ENCODE assay signal across 8 mouse cellular contexts in the genomic region with DNA sequence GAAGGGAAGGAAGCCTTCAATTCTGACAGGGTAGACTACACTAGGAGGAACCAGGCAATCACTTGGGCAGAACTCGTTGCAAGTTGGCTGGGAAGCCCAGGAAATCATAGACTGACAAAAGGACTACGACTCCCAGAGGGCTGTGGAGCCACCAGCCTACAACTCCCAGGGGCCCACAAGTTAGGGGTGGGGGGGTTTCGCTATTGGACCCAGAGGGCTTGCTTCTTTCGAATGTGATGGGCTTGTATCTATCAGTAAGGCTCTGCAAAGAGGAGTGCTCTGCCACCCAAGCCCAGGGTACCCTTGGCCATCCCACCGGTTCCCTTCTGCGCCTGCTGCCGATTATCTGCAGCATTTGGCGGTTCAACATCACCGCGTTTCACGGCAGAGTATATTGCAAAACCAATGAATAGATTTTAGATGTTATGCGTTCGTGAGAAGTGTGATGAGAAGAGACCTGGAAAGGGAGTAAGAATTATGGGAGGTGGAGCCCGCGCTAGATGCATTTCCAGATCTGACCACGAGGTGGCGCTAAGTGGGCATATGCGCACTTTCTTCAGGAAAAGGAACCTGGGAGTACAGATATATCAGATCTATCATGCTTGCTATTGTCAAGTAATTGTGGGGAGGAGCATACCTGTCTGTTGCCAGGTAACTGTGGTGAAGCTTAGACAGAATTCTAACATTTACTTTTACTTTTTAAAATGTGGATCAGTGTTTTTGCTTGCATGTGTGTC. TPM values are rescaled to one million over a fixed set of nuclear protein-coding genes. Genes with fewer than 3 reads are reported as not detected.
DNase-seq lines count a peak whose midpoint lies in the region; ATAC-seq lines count a peak whose summit lies in the region.

No protein-coding gene starts in this region.

- H3K4me3 ChIP-seq in hindbrain, embryonic 11.5 days (ENCODE audit: low read depth, low read length): peak overlapping the region; percentile 14; the same call in 1 of the 2 replicates
- H3K4me3 ChIP-seq in lung, embryonic 16.5 days (ENCODE audit: low read length): peak overlapping the region; percentile 36

- DNase-seq in Muller cell, postnatal 12 days (ENCODE audit: inconsistent ontology term): peak; percentile 58
- peak; percentile 85 for DNase-seq in cerebellum, adult 9-10 months
- DNase-seq in frontal cortex, adult 2 months (ENCODE audit: extremely low spot score in 1 of 2, low spot score in 1 of 2): peak; percentile 72 to 94
- DNase-seq in hindbrain, embryonic 11.5 days (ENCODE audit: low spot score): peak; percentile 84
- peak; percentile 77 for DNase-seq in layer of hippocampus, adult 9-11 months
- peak; percentile 69 for DNase-seq in ovary, postnatal 36 days (ENCODE audit: low spot score)
- peak; percentile 63 for DNase-seq in thymus, postnatal 14 days

- H3K27me3 ChIP-seq in hindbrain, embryonic 11.5 days (ENCODE audit: control insufficient read depth, insufficient read depth, low read length): no peaks in the 10 kb centered on the region
- no peaks in the 10 kb centered on the region for H3K27me3 ChIP-seq in lung, embryonic 16.5 days (ENCODE audit: control insufficient read depth, insufficient read depth, low read depth, low read length)

- no peaks in the 10 kb centered on the region for H3K36me3 ChIP-seq in hindbrain, embryonic 11.5 days (ENCODE audit: control insufficient read depth, insufficient read depth, low read length)
- no peaks in the 10 kb centered on the region for H3K36me3 ChIP-seq in lung, embryonic 16.5 days (ENCODE audit: control insufficient read depth, insufficient read depth, low read length)

- no peaks in the 10 kb centered on the region for H3K9me3 ChIP-seq in hindbrain, embryonic 11.5 days (ENCODE audit: control insufficient read depth, low read length)
- H3K9me3 ChIP-seq in lung, embryonic 16.5 days (ENCODE audit: control insufficient read depth, low read length): no peaks in the 10 kb centered on the region

- 10% methylated on average over 18 of the region's 18 CpGs for WGBS in hindbrain, embryonic 11.5 days
- 7% methylated on average over 18 of the region's 18 CpGs for WGBS in lung, embryonic 16.5 days

- H3K4me2 ChIP-seq in hindbrain, embryonic 11.5 days (replicated peaks; ENCODE audit: low read depth, low read length): 0 out of 2 replicates have a peak overlapping the region, but pooled peaks have one; percentile 26
- H3K4me2 ChIP-seq in lung, embryonic 16.5 days (ENCODE audit: low read depth, low read length): peak overlapping the region; percentile 44

- H3K4me1 ChIP-seq in hindbrain, embryonic 11.5 days (replicated peaks; ENCODE audit: control insufficient read depth, insufficient read depth, low read length): no peaks in the 10 kb centered on the region
- H3K4me1 ChIP-seq in lung, embryonic 16.5 days (replicated peaks; ENCODE audit: control insufficient read depth, insufficient read depth, low read length): no peaks in the 10 kb centered on the region

- no peak overlapping the region for H3K9ac ChIP-seq in hindbrain, embryonic 11.5 days (ENCODE audit: low read depth, low read length)
- H3K9ac ChIP-seq in lung, embryonic 16.5 days (ENCODE audit: low read length): peak overlapping the region; percentile 35; the same call in 1 of the 2 replicates

- ATAC-seq in hindbrain, embryonic 11.5 days (ENCODE audit: low FRiP score): peak; percentile 60
- peak; percentile 52; the same call in 1 of the 2 replicates for ATAC-seq in lung, embryonic 16.5 days (ENCODE audit: low read depth)

- H3K27ac ChIP-seq in hindbrain, embryonic 11.5 days (ENCODE audit: low read depth, low read length): no peak overlapping the region
- H3K27ac ChIP-seq in lung, embryonic 16.5 days (ENCODE audit: low read length): no peak overlapping the region

RNA-seq across cellular contexts. Expression of a gene that starts 30.1 kb away (rescaled TPM):
- 14.8 and 19.2 TPM in 2 replicates for polyA plus RNA-seq in frontal cortex, adult 2 months (2012; rRNA removed)
- 13.4 and 19.2 TPM in 2 replicates for polyA plus RNA-seq in hindbrain, embryonic 11.5 days (2014; fragmentation: Nextera tagmentation; extraction: Ambion mirVana)
- polyA plus RNA-seq in lung, embryonic 16.5 days (2015; fragmentation: Nextera tagmentation; extraction: Ambion mirVana): 13.1 and 15.8 TPM in 2 replicates
